Mouse (Mus musculus) C2C12 (cell line): ENCODE measurements around the gene Gipc2.

Experiments used
- CEBPB ChIP-seq: IDR thresholded peaks from one replicate; pipeline ENCODE4 v1.6.1; 2011; ENCODE audit warnings: low read depth, mild to moderate bottlenecking, control low read depth, moderate library complexity
- CTCF ChIP-seq: IDR thresholded peaks from one replicate; pipeline ENCODE4 v1.5.1; 2011; ENCODE audit not compliant: control insufficient read depth, insufficient read depth, insufficient read length
- FOSL1 ChIP-seq: IDR thresholded peaks from one replicate; pipeline ENCODE4 v1.8.0; 2011; ENCODE audit warnings: mild to moderate bottlenecking, low read length; ENCODE audit not compliant: poor library complexity, insufficient read depth, severe bottlenecking
- MAX ChIP-seq: IDR thresholded peaks from one replicate; pipeline ENCODE4 v1.6.1; 2011; ENCODE audit warnings: mild to moderate bottlenecking, control low read depth
- MYOD1 ChIP-seq: IDR thresholded peaks from one replicate; pipeline ENCODE4 v1.6.1; 2011; ENCODE audit warnings: low read depth; ENCODE audit not compliant: control insufficient read depth, insufficient read length
- MYOG ChIP-seq: IDR thresholded peaks from one replicate; pipeline ENCODE4 v1.6.1; 2011; ENCODE audit not compliant: control insufficient read depth, insufficient read length; ENCODE audit errors: extremely low read depth

- TF ChIP-seq CTCF (no peak), MYOG (no peak), MAX (no peak), FOSL1 (no peak), CEBPB (no peak), MYOD1 (no peak)
Measured at GRCm38 (mm10) chr3:152064166-152064565, 101.9 kb downstream of the Gipc2 start.
